Mouse (Mus musculus) kidney, embryonic 15.5 days (tissue): ENCODE data around the gene Gcn1l1. TPM values are rescaled to one million over a fixed set of nuclear protein-coding genes. Genes with fewer than 3 reads are reported as not detected.
"Not testable (repeated sequence)": the region's sequence is repeated elsewhere in the genome, so short reads cannot be mapped to it uniquely, and the experiment has no call there.

Experiments
- ATAC-seq: fragments of 200-750 bp; cut with Nextera tagmentation; replicated peaks from 2 replicates; pipeline ENCODE4 v1.8.0; 2017; ENCODE audit warnings: moderate TSS enrichment; ENCODE audit not compliant: low FRiP score
- H3K27ac ChIP-seq: fragments of 300-500 bp; sonication (generic); 2 replicates; pipeline ENCODE4 v1.5.1; 2015; ENCODE audit warnings: mild to moderate bottlenecking, inconsistent platforms
- H3K27me3 ChIP-seq: fragments of 300-500 bp; sonication (generic); 2 replicates; pipeline ENCODE4 v1.6.1; 2015; ENCODE audit warnings: inconsistent platforms
- H3K36me3 ChIP-seq: fragments of 300-500 bp; sonication (generic); 2 replicates; pipeline ENCODE4 v1.6.1; 2015; ENCODE audit warnings: inconsistent platforms
- H3K4me1 ChIP-seq: fragments of 300-500 bp; sonication (generic); 2 replicates; pipeline ENCODE4 v1.6.1; 2015; ENCODE audit warnings: inconsistent platforms
- H3K4me2 ChIP-seq: fragments of 300-500 bp; sonication (generic); 2 replicates; pipeline ENCODE4 v1.6.1; 2015; ENCODE audit warnings: moderate library complexity, mild to moderate bottlenecking, inconsistent platforms
- H3K4me3 ChIP-seq: fragments of 300-500 bp; sonication (generic); replicated peaks from 2 replicates; pipeline ENCODE4 v1.5.1; 2015; ENCODE audit warnings: mild to moderate bottlenecking, inconsistent platforms
- H3K9ac ChIP-seq: fragments of 300-500 bp; sonication (generic); 2 replicates; pipeline ENCODE4 v1.6.1; 2015; ENCODE audit warnings: mild to moderate bottlenecking, inconsistent platforms
- H3K9me3 ChIP-seq: fragments of 300-500 bp; sonication (generic); replicated peaks from 2 replicates; pipeline ENCODE4 v1.6.1; 2016; ENCODE audit warnings: inconsistent platforms
- WGBS: fragments of 180-500 bp; shearing (Covaris S2); methylation state at CpG from one replicate; pipeline ENCODE4 v1.1.7; 2015; ENCODE audit warnings: mixed read lengths; 5-methylcytosine and 5-hydroxymethylcytosine counted together
- polyA plus RNA-seq: library from polyadenylated mRNA; unstranded; fragments of >200 nt; fragmentation: Nextera tagmentation; extraction: Ambion mirVana; gene quantifications from 2 replicates; pipeline ENCODE4 v1.2.1, GENCODE M21; 2015

The Gcn1l1 gene
- 44.3 and 49.3 TPM in 2 replicates for polyA plus RNA-seq

DNA sequence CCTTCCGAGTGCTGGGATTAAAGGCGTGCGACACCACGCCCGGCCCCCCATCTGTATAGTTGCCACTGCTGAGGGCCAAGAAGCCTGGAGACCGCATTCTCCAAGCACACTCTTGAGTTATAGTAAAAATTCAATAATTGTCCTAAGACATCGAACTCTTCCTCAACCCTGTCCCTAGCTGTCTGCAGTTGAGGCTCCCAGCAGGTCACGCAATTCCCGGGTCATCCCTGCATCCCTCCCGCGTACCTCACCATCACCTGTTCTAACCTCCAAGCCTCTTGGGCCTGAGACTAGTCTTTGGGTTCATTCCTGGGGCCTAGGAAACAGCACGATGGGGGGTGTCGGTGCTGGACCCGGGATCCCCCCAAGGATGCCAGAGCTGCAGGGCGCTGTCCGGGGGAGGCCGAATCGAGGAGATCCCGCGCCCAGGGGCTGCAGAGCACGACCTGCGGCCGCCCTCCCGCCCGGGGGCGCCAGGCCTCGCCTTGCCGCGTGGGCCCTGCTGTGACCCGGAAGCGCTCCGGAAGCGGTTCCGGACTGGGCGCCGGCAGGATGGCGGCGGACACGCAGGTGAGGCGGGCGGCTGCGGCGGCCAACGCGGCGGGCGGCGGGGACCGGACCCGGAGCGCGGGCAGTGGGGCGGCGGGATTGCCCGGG lies at the start of gene Gcn1l1:
Gcn1l1 (plus strand) TSS at position 518 of the 657 bp plus-strand sequence.
- Histone ChIP-seq H3K36me3 (peaks cover 45% of the 10 kb centered on the region), H3K4me2 (peak within 1 kb of the TSS; percentile 73), H3K27me3 (no peaks in the 10 kb centered on the region), H3K9ac (peak within 1 kb of the TSS; percentile 95), H3K9me3 (no peaks in the 10 kb centered on the region), H3K4me1 (peaks cover 81% of the 10 kb centered on the region), H3K27ac (peak within 1 kb of the TSS; percentile 83), H3K4me3 (peak within 1 kb of the TSS; percentile 99)
- WGBS, result 2% methylated on average over 39 of the region's 55 CpGs
- peak; percentile 84 for ATAC-seq

DNA sequence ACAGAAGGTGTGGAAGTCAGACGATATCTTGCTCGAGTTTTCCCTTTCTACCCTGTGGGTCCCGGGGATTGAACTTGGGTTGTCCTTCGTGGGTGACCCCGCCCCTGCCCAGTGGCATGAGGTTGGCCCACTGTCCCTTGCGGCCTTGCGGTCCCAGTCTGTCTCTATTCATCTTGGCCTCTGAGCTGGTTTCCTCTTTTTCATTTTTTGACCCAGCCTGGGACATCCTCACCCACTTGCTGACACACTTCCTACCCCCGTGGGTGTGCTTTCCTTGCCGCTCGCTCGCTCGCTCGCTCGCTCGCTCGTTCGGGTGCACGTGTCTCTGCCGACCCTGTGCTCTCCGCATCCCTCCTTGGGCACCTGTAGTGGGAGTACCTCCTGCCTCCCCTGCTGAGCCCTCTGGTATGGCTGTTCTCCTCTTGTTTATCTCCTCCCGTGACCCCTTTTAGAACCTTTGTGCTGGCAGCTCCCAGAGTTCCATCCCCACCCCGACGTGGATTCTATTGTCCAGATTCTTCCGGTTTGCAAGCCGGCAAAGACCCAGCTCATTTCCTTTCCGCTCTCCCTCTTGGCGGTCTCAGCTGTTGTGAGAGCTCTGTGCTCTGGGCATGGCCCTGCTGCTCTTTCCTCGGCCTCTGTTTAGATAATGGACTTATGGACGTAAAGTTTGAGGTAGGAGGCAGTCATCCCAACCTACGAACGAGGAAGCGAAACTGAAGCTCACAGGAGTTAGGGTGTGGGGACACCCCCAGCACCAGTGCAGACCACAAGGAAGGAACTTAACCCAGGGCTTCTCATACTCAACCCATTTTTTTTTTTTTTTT lies 48.8 kb upstream of the Gcn1l1 start:
- no peaks in the 10 kb centered on the region for H3K9me3 ChIP-seq
- H3K4me1 ChIP-seq, result peaks cover 57% of the 10 kb centered on the region
- H3K36me3 ChIP-seq, result peaks cover 15% of the 10 kb centered on the region
- 0 out of 2 replicates have a peak overlapping the region, but pooled peaks have one; percentile 1 for H3K4me3 ChIP-seq
- WGBS, result 66% methylated on average over 32 of the region's 32 CpGs
- ATAC-seq, result no peak
- H3K27me3 ChIP-seq, result no peaks in the 10 kb centered on the region
- no peak overlapping the region for H3K9ac ChIP-seq
- H3K4me2 ChIP-seq, result peak overlapping the region; percentile 43; the same call in 1 of the 2 replicates
- H3K27ac ChIP-seq, result peak overlapping the region; percentile 90

DNA sequence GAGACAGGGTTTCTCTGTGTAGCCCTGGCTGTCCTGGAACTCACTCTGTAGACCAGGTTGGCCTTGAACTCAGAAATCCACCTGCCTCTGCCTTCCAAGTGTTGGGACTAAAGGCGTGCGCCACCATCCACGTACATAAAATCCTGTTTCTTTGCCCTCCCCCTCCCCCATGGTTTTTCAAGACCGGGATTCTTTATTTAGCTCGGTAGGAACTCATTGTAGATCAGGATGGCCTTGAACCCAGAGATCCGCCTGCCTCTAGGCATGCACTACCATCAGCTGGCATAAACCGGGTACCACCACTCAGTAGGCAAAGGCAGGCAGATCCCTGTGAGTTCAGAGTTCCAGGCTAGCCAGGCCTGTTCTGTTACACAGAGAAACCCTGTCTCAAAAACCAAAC lies 48.1 kb upstream of the Gcn1l1 start:
- no peak overlapping the region for H3K4me3 ChIP-seq
- H3K27ac ChIP-seq, result peak overlapping the region; percentile 90
- H3K36me3 ChIP-seq, result peaks cover 15% of the 10 kb centered on the region
- H3K4me1 ChIP-seq, result peaks cover 59% of the 10 kb centered on the region
- no peaks in the 10 kb centered on the region for H3K27me3 ChIP-seq
- H3K4me2 ChIP-seq, result no peak overlapping the region
- no peak for ATAC-seq
- H3K9me3 ChIP-seq, result no peaks in the 10 kb centered on the region
- no peak overlapping the region for H3K9ac ChIP-seq
- 88% methylated on average over 7 of the region's 7 CpGs for WGBS

DNA sequence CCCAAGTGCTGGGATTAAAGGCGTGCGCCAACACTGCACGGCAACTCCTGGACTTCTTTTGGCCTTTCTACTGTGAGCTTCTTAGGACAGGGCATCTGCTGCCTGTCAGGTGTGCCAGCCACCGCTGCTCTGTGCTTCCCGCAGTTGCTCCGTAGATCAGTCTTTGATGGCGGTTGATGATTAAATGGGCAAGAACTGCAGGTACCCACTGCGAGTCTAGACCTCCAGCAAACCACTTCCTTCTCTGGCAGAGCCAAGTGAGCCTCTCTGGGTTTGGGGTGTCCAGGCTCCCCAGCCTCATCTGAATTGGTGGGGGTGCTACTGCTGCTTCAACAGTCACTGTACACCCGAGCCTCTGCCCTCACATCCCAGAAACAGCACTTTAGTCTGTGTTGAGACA lies 47.6 kb upstream of the Gcn1l1 start:
- Histone ChIP-seq H3K36me3 (peaks cover 15% of the 10 kb centered on the region), H3K27ac (peak overlapping the region; percentile 90), H3K4me2 (no peak overlapping the region), H3K9me3 (no peaks in the 10 kb centered on the region), H3K27me3 (no peaks in the 10 kb centered on the region), H3K4me1 (peaks cover 62% of the 10 kb centered on the region), H3K9ac (no peak overlapping the region), H3K4me3 (no peak overlapping the region)
- ATAC-seq, result no peak
- 85% methylated on average over 9 of the region's 9 CpGs for WGBS

DNA sequence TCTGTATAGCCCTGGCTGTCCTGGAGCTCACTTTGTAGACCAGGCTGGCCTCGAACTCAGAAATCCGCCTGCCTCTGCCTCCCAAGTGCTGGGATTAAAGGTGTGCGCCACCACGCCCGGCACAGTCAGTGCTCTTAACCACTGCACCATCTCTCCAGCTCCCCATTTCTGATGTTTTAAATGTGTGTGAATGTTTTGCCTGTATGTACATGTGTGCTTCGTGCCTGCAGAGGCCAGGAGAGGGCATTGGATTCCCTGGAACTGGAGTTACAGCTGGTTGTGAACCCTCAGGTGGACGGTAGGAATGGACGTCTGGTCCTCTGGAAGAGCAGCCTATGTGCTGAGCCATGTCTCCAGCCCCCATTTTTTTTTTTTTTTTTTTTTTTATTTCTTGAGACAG lies 46.8 kb upstream of the Gcn1l1 start:
- peaks cover 69% of the 10 kb centered on the region for H3K4me1 ChIP-seq
- H3K4me3 ChIP-seq, result not testable (repeated sequence)
- 95% methylated on average over 8 of the region's 8 CpGs for WGBS

DNA sequence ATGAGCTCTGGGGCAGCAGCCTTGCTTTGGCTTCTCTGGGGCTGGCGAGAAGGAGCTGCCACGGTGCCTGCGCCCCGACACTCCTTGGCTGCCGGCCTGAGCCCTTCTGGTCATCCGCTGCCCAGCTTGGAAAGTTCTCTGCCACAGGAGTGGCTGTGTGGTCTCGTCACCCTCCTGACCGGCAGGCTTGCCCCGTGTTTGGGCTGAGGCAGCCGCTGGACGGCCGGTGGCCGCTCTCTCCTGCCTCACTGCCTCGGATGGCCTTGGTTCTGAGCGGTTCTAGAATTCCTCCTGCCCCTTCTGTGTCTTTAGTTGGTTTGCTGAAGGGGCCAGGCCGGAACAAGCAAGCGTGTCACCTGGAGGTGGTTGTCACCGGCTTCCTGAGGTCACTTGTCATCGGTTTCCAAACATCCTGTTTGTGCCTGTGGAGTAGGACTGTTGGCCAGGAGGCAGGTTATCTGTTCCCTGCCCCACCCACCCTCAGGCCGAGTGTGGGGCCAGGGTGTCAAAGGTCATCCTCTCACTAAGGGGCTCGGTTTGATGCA lies 44.7 kb upstream of the Gcn1l1 start:
- H3K9me3 ChIP-seq, result no peaks in the 10 kb centered on the region
- 0 out of 2 replicates have a peak overlapping the region, but pooled peaks have one; percentile 5 for H3K4me3 ChIP-seq
- H3K27ac ChIP-seq, result peak overlapping the region; percentile 89
- ATAC-seq, result no peak
- no peak overlapping the region for H3K9ac ChIP-seq
- peak overlapping the region; percentile 27 for H3K4me2 ChIP-seq
- peaks cover 7% of the 10 kb centered on the region; the same call in 1 of the 2 replicates for H3K36me3 ChIP-seq
- 49% methylated on average over 21 of the region's 21 CpGs for WGBS
- peaks cover 69% of the 10 kb centered on the region for H3K4me1 ChIP-seq
- no peaks in the 10 kb centered on the region for H3K27me3 ChIP-seq

More for the DNA sequence above, 46.8 kb upstream of the Gcn1l1 start:
- peaks cover 11% of the 10 kb centered on the region; the same call in 1 of the 2 replicates for H3K36me3 ChIP-seq
- not testable (repeated sequence) for H3K27ac ChIP-seq, ATAC-seq, H3K9me3 ChIP-seq, H3K9ac ChIP-seq, H3K27me3 ChIP-seq, H3K4me2 ChIP-seq

DNA sequence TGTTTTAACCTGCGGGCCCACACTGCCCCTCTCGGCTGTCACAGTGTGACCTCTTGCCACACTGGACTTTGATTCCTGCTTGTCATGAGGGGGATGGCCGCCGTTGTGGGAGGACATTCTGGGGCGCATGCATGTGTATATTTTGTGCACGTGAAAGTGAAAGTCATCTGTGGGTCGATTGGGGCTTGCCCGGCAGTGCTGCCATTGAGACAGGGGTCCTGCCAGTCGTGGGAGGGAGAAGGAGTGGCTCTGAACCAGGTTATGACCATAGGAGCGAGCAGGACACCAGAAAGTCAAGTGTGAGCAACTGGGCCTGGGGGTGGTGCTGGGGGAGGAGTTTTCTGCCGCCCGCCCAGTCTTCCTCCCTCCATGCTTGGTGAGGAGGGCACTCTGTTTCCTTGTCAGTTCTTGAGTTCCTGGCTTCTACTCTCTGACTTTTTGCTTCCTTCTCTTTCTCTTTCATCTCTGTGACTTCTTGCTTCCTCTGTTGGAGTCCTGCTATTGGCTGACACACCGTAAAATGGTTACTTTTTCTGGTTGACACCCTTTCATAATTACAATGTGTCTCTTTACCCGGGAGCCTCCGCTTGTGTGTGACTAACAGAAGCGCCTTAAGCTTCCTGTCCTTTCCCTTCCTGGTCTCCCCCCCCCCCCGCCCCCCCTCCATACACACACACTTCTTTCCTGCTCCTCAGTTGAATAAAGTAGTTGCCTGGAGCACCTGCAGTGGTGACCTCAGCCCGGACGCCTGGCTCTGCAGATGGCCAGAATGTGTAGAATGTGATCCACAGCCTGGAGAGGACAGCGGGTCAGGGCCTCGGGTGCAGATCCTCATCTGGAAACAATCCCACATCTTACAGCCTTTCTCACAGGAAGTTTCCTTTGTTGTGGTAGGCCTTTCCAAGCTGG lies 43.2 kb upstream of the Gcn1l1 start:
- H3K4me3 ChIP-seq, result no peak overlapping the region; the same call in 1 of the 2 replicates
- 43% methylated on average over 21 of the region's 21 CpGs for WGBS
- H3K4me1 ChIP-seq, result peaks cover 72% of the 10 kb centered on the region

DNA sequence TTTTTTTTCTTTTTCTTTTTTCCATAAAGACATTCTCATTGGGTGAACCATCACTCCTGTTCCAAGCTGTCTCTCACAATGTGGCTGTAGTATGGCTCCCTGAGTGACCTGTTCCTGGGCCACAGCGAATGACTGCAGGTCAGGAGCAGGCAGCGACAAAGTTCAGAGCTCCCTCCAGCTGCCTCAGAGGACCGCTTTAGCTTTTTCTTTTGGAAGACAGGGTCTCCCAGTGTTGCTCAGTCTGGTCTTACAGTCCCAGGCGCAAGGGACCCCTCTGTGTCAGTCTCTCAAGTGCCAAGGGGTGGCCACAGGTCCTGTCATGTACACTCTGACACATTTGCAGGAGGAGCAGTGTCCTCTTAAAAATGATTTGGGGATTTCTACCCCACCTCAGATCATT lies 42.5 kb upstream of the Gcn1l1 start:
- no peak for ATAC-seq
- H3K27ac ChIP-seq, result peak overlapping the region; percentile 89
- H3K4me2 ChIP-seq, result 0 out of 2 replicates have a peak overlapping the region, but pooled peaks have one; percentile 19
- 76% methylated on average over 4 of the region's 4 CpGs for WGBS
- H3K4me1 ChIP-seq, result peaks cover 69% of the 10 kb centered on the region
- H3K9me3 ChIP-seq, result no peaks in the 10 kb centered on the region
- H3K9ac ChIP-seq, result no peak overlapping the region
- H3K27me3 ChIP-seq, result no peaks in the 10 kb centered on the region
- 0 out of 2 replicates have a peak, but pooled peaks cover 2% of the 10 kb centered on the region for H3K36me3 ChIP-seq
- H3K4me3 ChIP-seq, result no peak overlapping the region

More for the DNA sequence above, 43.2 kb upstream of the Gcn1l1 start:
- Histone ChIP-seq H3K27me3 (no peaks in the 10 kb centered on the region), H3K36me3 (0 out of 2 replicates have a peak, but pooled peaks cover 4% of the 10 kb centered on the region), H3K9ac (no peak overlapping the region), H3K27ac (peak overlapping the region; percentile 89), H3K9me3 (no peaks in the 10 kb centered on the region), H3K4me2 (peak overlapping the region; percentile 30; the same call in 1 of the 2 replicates)
- ATAC-seq, result no peak

DNA sequence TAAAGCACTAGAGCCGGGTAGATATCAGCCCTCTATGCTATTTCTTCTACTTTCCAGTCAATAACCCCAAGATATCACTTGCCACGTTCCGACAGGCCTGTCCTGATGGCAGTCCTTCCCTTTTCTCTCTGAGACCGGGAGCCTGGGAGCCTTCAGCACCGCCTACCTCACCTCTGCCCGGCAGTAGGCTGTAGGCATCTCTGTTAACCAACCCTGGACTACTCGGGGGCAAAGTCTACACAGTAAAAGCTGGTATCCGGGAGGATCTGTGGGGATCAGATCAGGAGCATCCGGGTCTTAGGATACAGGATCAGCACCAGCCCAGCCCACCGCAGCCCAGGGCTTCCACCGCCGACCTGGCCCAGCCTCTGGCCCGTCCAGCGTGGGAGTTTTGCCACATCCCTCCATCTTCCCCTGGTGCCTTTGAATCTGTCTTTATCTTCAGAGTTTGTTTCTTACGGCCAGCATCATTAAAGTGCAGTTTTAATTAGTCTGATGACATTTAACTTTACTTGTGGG lies 42.0 kb upstream of the Gcn1l1 start:
- Histone ChIP-seq H3K4me3 (no peak overlapping the region), H3K27ac (peak overlapping the region; percentile 89), H3K27me3 (no peaks in the 10 kb centered on the region), H3K36me3 (0 out of 2 replicates have a peak, but pooled peaks cover 2% of the 10 kb centered on the region), H3K4me2 (0 out of 2 replicates have a peak overlapping the region, but pooled peaks have one; percentile 19), H3K4me1 (peaks cover 71% of the 10 kb centered on the region), H3K9me3 (no peaks in the 10 kb centered on the region), H3K9ac (no peak overlapping the region; the same call in 1 of the 2 replicates)
- no peak for ATAC-seq
- 61% methylated on average over 15 of the region's 15 CpGs for WGBS

DNA sequence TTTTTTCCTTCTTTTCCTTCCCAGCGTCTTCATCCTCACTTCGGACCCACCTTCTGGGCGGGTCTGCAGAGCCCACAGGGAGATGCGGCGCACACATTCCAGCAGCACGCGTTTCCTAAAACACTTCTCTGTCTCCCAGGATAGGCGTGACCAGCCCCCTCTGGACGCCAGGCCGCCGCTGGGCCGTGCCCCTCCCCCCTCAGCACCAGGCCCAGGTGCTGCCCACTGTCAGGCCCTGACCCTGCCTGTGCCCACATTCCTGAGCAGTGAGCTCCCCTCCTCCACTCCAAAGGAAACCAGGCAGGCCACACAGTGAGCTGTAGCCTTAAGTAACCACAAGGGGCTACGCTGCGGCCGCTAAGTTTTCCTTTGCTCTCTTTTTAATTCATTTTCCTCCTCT lies 41.1 kb upstream of the Gcn1l1 start:
- H3K9me3 ChIP-seq, result no peaks in the 10 kb centered on the region
- peaks cover 79% of the 10 kb centered on the region for H3K4me1 ChIP-seq
- peak overlapping the region; percentile 44 for H3K4me2 ChIP-seq
- peak; percentile 82 for ATAC-seq
- WGBS, result 9% methylated on average over 15 of the region's 15 CpGs
- H3K4me3 ChIP-seq, result 0 out of 2 replicates have a peak overlapping the region, but pooled peaks have one; percentile 1
- peak overlapping the region; percentile 89 for H3K27ac ChIP-seq
- H3K9ac ChIP-seq, result no peak overlapping the region
- 0 out of 2 replicates have a peak, but pooled peaks cover 2% of the 10 kb centered on the region for H3K36me3 ChIP-seq
- no peaks in the 10 kb centered on the region for H3K27me3 ChIP-seq
